In the genomic region with DNA sequence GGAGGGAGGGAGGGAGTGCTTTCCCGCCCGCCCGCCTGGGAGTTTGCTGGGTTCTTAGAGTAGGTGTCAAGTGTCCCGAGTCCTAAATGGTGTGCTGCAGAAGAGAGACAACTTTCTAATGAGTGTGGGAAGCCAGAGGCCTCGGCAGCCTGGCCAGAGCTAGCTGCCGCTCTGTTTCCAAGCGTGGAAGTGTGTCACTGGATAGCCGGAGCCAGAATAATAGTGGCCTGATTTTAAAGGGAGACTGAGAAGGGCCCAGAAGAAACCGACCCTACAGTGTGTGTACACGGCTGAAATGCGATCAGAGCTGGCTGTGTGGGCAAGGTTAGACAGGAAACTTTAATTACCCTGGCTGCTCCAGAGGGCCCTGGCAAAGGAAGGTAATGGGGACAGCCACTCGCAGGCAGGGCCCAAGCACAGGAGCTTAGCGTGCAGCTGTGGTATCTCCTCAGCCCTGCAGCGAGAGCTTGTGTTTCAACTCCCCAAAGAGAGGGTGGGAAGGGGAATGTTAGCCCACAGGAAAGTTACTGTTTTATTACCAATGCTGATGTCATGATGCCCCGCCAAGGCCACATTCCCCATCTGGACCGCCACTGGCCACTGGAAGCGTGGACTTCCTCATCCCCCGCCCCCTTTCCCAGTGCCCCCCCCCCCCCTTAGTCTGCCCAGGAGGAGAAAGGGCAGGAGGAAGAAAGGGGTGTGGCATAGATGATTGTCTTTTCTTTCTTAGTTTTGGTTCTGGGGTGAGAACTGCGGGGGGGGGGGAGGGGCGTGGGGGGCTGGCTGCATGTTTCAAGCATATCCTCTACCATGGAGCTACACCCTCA, we compare ENCODE assay signal across 8 mouse cellular contexts. TPM values are rescaled to one million over a fixed set of nuclear protein-coding genes. Genes with fewer than 3 reads are reported as not detected.
DNase-seq lines count a peak whose midpoint lies in the region; ATAC-seq lines count a peak whose summit lies in the region.

No protein-coding gene starts in this region.

- no peak overlapping the region for H3K4me2 ChIP-seq in midbrain, embryonic 16.5 days (ENCODE audit: low read length)
- peak overlapping the region; percentile 14 for H3K4me2 ChIP-seq in forebrain, embryonic 13.5 days
- H3K4me2 ChIP-seq in hindbrain, embryonic 11.5 days (replicated peaks; ENCODE audit: low read depth, low read length) = no peak overlapping the region

- no peak overlapping the region for H3K9ac ChIP-seq in midbrain, embryonic 16.5 days (ENCODE audit: low read depth, low read length)
- no peak overlapping the region for H3K9ac ChIP-seq in forebrain, embryonic 13.5 days
- H3K9ac ChIP-seq in hindbrain, embryonic 11.5 days (ENCODE audit: low read depth, low read length) = no peak overlapping the region

- H3K9me3 ChIP-seq in midbrain, embryonic 10.5 days (replicated peaks) = no peaks in the 10 kb centered on the region
- H3K9me3 ChIP-seq in midbrain, embryonic 16.5 days (replicated peaks; ENCODE audit: control insufficient read depth, low read length, poor library complexity, severe bottlenecking) = no peaks in the 10 kb centered on the region
- no peaks in the 10 kb centered on the region for H3K9me3 ChIP-seq in forebrain, embryonic 13.5 days (replicated peaks)
- H3K9me3 ChIP-seq in hindbrain, embryonic 11.5 days (ENCODE audit: control insufficient read depth, low read length) = no peaks in the 10 kb centered on the region

- H3K27me3 ChIP-seq in midbrain, embryonic 10.5 days (ENCODE audit: low read depth, poor library complexity, severe bottlenecking) = peaks cover 64% of the 10 kb centered on the region
- peaks cover 19% of the 10 kb centered on the region for H3K27me3 ChIP-seq in midbrain, embryonic 16.5 days (ENCODE audit: control insufficient read depth, insufficient read depth, low read depth, low read length)
- H3K27me3 ChIP-seq in forebrain, embryonic 13.5 days = peaks cover 28% of the 10 kb centered on the region
- peaks cover 17% of the 10 kb centered on the region for H3K27me3 ChIP-seq in hindbrain, embryonic 11.5 days (ENCODE audit: control insufficient read depth, insufficient read depth, low read length)

- WGBS in midbrain, embryonic 10.5 days = 5% methylated on average over 19 of the region's 20 CpGs
- 8% methylated on average over 18 of the region's 20 CpGs for WGBS in midbrain, embryonic 16.5 days
- WGBS in forebrain, embryonic 13.5 days = 7% methylated on average over 18 of the region's 20 CpGs
- WGBS in hindbrain, embryonic 11.5 days = 7% methylated on average over 20 of the region's 20 CpGs

- peak; percentile 31 for DNase-seq in midbrain, embryonic 10.5 days (ENCODE audit: low spot score)
- peak; percentile 39 for DNase-seq in hindbrain, embryonic 11.5 days (ENCODE audit: low spot score)
- DNase-seq in neural tube, embryonic 10.5 days (ENCODE audit: extremely low spot score, low spot score) = peak; percentile 35
- DNase-seq in cerebellum, adult 18-20 months = no peak
- no peak for DNase-seq in left cerebral cortex, adult 8-10 months (ENCODE audit: low spot score in 2 of 2)
- no peak for DNase-seq in layer of hippocampus, postnatal 36 days

- peak overlapping the region; percentile 16; the same call in 1 of the 2 replicates for H3K4me3 ChIP-seq in midbrain, embryonic 10.5 days
- H3K4me3 ChIP-seq in midbrain, embryonic 16.5 days (ENCODE audit: low read depth, low read length) = no peak overlapping the region
- H3K4me3 ChIP-seq in forebrain, embryonic 13.5 days = no peak overlapping the region
- H3K4me3 ChIP-seq in hindbrain, embryonic 11.5 days (ENCODE audit: low read depth, low read length) = no peak overlapping the region

- no peak for ATAC-seq in midbrain, embryonic 16.5 days
- peak; percentile 33; the same call in 1 of the 2 replicates for ATAC-seq in forebrain, embryonic 13.5 days
- no peak for ATAC-seq in hindbrain, embryonic 11.5 days (ENCODE audit: low FRiP score)

- peaks cover 34% of the 10 kb centered on the region for H3K4me1 ChIP-seq in midbrain, embryonic 10.5 days
- H3K4me1 ChIP-seq in midbrain, embryonic 16.5 days (ENCODE audit: control insufficient read depth, insufficient read depth, low read length) = no peaks in the 10 kb centered on the region
- H3K4me1 ChIP-seq in forebrain, embryonic 13.5 days = peaks cover 22% of the 10 kb centered on the region
- H3K4me1 ChIP-seq in hindbrain, embryonic 11.5 days (replicated peaks; ENCODE audit: control insufficient read depth, insufficient read depth, low read length) = peaks cover 8% of the 10 kb centered on the region; the same call in 1 of the 2 replicates

- H3K27ac ChIP-seq in midbrain, embryonic 10.5 days (replicated peaks) = peak overlapping the region; percentile 71
- no peak overlapping the region for H3K27ac ChIP-seq in midbrain, embryonic 16.5 days (ENCODE audit: low read length)
- peak overlapping the region; percentile 25; the same call in 1 of the 2 replicates for H3K27ac ChIP-seq in forebrain, embryonic 13.5 days
- H3K27ac ChIP-seq in hindbrain, embryonic 11.5 days (ENCODE audit: low read depth, low read length) = 0 out of 2 replicates have a peak overlapping the region, but pooled peaks have one; percentile 24

- H3K36me3 ChIP-seq in midbrain, embryonic 10.5 days = no peaks in the 10 kb centered on the region
- no peaks in the 10 kb centered on the region for H3K36me3 ChIP-seq in midbrain, embryonic 16.5 days (ENCODE audit: control insufficient read depth, insufficient read depth, low read length)
- H3K36me3 ChIP-seq in forebrain, embryonic 13.5 days (ENCODE audit: poor library complexity, severe bottlenecking) = no peaks in the 10 kb centered on the region
- no peaks in the 10 kb centered on the region for H3K36me3 ChIP-seq in hindbrain, embryonic 11.5 days (ENCODE audit: control insufficient read depth, insufficient read depth, low read length)

RNA-seq across cellular contexts. Expression of a gene that starts 6.7 kb away (rescaled TPM):
- 0.64 and 0.71 TPM in 2 replicates for polyA plus RNA-seq in midbrain, embryonic 10.5 days (2016; fragmentation: Nextera tagmentation; extraction: Ambion mirVana)
- 0.36 and 1.4 TPM in 2 replicates for polyA plus RNA-seq in midbrain, embryonic 16.5 days (2015; fragmentation: Nextera tagmentation; extraction: Ambion mirVana)
- 1.1 TPM in 2 replicates for polyA plus RNA-seq in forebrain, embryonic 13.5 days (2015; fragmentation: Nextera tagmentation; extraction: Ambion mirVana)
- polyA plus RNA-seq in hindbrain, embryonic 11.5 days (2014; fragmentation: Nextera tagmentation; extraction: Ambion mirVana) = 0.14 and 0.52 TPM in 2 replicates
- 10 to 100 TPM; 16.4 to 18.6 (median 17.5) TPM for total RNA-seq in left cerebral cortex, adult 8-10 months (2022)
- 10 to 100 TPM; 17.1 to 17.9 TPM for total RNA-seq in layer of hippocampus, postnatal 36 days (2021)

RNA-seq across cellular contexts. Expression of a gene that starts 55.9 kb away (rescaled TPM):
- 49.1 and 52.4 TPM in 2 replicates for polyA plus RNA-seq in midbrain, embryonic 10.5 days (2016; fragmentation: Nextera tagmentation; extraction: Ambion mirVana)
- polyA plus RNA-seq in midbrain, embryonic 16.5 days (2015; fragmentation: Nextera tagmentation; extraction: Ambion mirVana) = 66.4 and 75.4 TPM in 2 replicates
- polyA plus RNA-seq in forebrain, embryonic 13.5 days (2015; fragmentation: Nextera tagmentation; extraction: Ambion mirVana) = 65.4 and 67.4 TPM in 2 replicates
- polyA plus RNA-seq in hindbrain, embryonic 11.5 days (2014; fragmentation: Nextera tagmentation; extraction: Ambion mirVana) = 53.5 and 68.2 TPM in 2 replicates
- total RNA-seq in left cerebral cortex, adult 8-10 months (2022) = 100 to 1,000 TPM; 121 to 154 (median 142) TPM
- total RNA-seq in layer of hippocampus, postnatal 36 days (2021) = 100 to 1,000 TPM; 121 to 130 TPM

RNA-seq across cellular contexts. Expression of a gene that starts 57.1 kb away (rescaled TPM):
- 172 and 173 TPM in 2 replicates for polyA plus RNA-seq in midbrain, embryonic 10.5 days (2016; fragmentation: Nextera tagmentation; extraction: Ambion mirVana)
- 86.6 and 92.5 TPM in 2 replicates for polyA plus RNA-seq in midbrain, embryonic 16.5 days (2015; fragmentation: Nextera tagmentation; extraction: Ambion mirVana)
- polyA plus RNA-seq in forebrain, embryonic 13.5 days (2015; fragmentation: Nextera tagmentation; extraction: Ambion mirVana) = 103 and 108 TPM in 2 replicates
- 132 and 134 TPM in 2 replicates for polyA plus RNA-seq in hindbrain, embryonic 11.5 days (2014; fragmentation: Nextera tagmentation; extraction: Ambion mirVana)
- total RNA-seq in left cerebral cortex, adult 8-10 months (2022) = 10 to 100 TPM; 57.6 to 68.2 (median 58.9) TPM
- 10 to 100 TPM; 58.2 to 60.3 TPM for total RNA-seq in layer of hippocampus, postnatal 36 days (2021)

Comparison
In these comparisons a context has a peak if more than half of its experiments do, and no peak if none do; other contexts are left out.
1. DNase-seq: peak in midbrain, embryonic 10.5 days (single experiment), hindbrain, embryonic 11.5 days (single experiment) and neural tube, embryonic 10.5 days (single experiment); none in cerebellum, adult 18-20 months (0 of 2), left cerebral cortex, adult 8-10 months (0 of 2) and layer of hippocampus, postnatal 36 days (0 of 2).